Mouse (Mus musculus) embryo, embryonic 10.5 days (tissue): Measurements from ENCODE around the gene Foxk2.
"Not testable (repeated sequence)": the region's sequence is repeated elsewhere in the genome, so short reads cannot be mapped to it uniquely, and the experiment has no call there.

Source experiments
- DNase-seq: peaks from one replicate; pipeline ENCODE4 v3.0.0-alpha.2; 2015; ENCODE audit warnings: low spot score

The Foxk2 gene

DNA sequence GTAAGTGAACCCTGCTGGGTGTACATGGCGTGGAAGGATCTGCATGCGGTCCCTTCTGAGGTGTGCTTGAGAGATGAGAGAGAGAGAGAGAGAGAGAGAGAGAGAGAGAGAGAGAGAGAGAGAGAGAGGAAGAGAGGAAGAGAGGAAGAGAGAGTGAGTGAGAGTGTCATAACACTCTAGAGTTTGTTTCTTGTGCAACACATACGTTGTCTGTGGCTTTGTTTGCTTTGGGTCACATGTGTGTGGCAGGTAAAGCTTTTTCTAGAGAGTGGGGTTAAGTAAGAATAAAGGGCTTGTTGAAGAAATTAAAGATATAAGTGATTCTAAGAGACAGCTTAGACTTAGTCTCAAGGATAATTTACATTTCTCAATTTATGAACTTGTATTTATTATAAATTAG lies 18.2 kb downstream of the Foxk2 start:
- no peak for DNase-seq

DNA sequence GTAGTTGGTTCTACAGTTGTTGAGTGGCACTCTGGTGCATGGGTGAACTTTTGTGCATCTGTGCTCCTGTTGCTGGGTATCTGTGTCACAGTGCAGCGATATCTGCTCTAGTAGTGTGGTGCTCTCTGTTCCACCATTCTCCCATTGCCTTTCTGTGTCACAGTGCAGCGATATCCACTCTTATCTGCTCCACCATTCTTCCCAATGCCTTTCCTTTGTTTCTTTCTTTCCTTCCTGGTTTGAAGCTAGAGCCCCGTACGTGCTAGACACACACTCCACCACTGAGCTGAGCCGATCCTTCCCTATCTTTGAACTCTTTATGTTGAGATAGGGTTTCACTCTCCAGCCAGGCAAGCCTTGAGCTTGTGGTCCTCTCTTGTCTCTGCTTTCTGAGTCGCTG lies 23.1 kb downstream of the Foxk2 start:
- no peak for DNase-seq

DNA sequence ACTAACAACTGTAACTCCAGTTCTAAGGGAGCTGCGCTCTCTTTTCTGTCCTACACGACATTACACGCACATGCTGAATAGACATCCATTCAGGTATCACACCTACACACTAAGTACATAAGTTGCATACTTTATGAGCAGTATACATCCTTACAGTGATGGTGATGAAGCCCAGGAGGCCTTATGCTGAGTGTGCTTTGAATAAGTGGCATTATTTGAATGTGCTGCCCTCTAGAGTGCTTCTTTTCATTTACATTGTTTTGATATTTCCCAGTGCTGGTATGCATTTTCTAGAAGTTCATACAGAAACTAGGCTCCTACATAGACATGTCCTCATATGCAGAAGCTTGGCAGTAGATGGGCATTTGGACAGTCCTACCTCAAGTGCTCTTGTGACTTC lies 30.1 kb downstream of the Foxk2 start:
- no peak for DNase-seq

DNA sequence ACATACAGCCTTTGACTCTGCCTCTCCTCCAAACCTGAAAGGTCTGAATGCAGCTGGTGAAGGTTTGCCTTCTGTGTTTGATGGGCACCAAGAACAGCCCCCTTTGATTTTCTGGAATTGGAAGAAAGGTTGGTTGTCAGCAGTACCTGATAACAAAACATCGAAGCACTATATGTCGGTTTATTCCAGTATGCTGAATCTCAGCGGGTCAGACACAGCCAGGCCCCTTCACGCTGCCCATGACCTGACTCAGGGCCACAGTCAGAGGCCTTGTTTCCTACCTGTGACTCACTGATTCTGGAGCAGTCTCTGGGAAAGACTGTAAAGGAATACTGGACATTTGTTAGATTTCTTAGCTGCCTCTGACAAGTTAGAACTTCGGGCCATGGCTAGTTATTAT lies 35.0 kb downstream of the Foxk2 start:
- no peak for DNase-seq

DNA sequence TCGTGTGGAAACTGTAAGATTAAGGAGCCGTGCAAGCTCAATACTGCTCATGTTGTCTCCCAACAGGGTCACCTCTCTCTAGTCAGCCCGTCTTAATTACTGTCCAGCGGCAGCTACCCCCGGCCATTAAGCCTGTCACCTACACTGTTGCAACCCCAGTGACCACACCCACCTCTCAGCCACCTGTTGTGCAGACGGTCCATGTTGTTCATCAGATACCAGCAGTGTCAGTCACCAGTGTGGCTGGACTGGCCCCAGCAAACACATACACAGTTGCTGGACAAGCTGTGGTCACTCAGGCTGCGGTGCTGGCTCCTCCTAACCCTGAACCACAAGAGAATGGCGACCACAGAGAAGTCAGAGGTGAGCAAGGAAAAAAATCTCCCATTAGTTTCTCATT lies 38.7 kb downstream of the Foxk2 start:
- no peak for DNase-seq

DNA sequence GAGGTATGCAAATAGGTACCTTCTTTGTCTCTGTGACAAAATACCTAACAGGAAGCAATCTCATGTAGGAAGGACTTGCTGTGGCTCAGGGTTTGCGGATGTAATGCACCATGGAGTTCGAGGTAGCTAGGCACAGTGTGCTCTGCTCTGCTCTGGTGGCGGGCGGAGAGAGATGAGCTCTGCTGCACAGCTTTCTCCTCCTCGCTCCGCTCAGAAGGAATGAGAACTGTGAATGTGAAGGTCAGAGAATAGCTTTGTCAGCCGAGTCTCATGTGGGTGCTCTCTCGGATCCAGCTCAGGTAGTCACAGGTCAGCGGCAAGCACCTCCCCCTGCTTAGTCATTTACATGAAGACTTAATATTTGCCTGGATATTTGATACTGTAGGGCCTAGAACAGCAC lies 40.5 kb downstream of the Foxk2 start:
- DNase-seq: no peak

DNA sequence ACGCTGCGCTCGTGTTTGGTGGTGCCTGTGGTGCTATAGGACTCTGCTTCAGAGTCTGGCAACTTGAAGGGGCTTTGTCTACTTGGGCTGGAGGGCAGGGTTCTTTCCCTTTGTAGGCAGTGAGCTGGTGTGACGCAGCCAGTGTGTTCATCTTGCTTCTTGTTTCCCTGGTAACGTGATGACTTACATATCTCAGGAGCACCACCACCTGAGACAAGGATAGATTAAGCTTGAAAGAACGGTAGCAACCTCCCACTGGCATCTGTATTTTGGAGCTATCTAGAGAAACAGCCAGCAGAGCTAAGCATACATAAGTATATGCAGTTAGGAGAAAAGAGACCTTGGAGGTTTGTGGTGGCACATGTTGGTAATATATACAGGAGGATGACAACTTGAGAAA lies 45.6 kb downstream of the Foxk2 start:
- no peak for DNase-seq

DNA sequence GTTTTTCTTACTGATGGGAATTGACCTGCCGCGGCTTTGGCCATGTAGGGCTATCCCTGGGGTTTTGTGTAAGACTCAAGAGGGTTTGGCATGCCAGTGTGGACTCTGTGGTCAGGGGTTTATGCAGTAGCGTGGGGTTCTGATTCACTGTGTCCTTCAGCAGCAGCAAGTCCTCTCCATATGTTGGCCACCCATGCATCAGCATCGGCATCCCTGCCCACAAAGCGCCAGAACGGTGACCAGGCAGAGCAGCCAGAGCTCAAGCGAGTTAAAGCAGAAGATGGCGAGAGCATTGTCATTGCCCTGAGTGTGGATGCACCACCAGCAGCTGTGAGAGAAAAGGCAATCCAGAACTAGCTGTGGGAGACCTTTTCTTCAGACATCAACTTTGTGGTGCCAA lies 46.8 kb downstream of the Foxk2 start:
- DNase-seq: no peak

DNA sequence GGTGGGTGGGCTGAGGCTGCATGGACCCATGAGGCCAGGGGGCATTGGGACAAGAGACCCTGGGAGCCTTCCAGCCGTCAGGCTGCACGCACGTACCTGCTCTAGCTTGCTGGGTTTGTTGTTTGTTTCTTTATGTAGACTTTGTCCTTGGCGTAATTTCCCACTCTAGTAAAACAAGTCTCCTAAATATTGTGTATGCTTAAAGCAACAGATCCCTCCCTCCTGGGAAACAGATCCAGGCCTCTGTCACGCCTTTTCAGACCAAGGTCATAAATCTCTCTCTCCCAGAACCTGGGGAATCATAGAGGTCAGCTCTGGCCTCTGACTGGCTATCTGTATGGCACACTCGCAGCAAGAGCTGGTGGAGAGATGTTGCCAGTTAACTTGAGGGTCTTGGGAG lies 47.9 kb downstream of the Foxk2 start:
- DNase-seq: not testable (repeated sequence)

DNA sequence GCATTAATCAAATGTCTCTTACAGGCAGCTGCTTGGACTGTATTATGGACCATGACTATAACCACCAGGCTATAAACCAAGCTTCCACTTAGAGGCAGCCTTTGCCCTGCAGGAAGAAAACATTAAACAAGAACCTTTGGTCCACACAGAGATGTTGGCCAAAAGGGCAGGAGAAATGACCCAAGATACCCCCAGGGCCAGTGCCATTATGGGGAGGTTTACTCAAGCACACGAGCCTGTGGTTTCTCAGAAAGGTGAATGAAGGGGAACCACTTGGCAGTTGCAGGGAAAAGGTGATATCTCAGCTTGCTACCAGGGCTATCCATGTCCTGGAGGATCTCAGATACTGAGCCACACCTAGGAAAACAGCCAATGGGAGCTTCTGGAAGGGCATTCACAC lies 66.2 kb downstream of the Foxk2 start:
- no peak for DNase-seq

DNA sequence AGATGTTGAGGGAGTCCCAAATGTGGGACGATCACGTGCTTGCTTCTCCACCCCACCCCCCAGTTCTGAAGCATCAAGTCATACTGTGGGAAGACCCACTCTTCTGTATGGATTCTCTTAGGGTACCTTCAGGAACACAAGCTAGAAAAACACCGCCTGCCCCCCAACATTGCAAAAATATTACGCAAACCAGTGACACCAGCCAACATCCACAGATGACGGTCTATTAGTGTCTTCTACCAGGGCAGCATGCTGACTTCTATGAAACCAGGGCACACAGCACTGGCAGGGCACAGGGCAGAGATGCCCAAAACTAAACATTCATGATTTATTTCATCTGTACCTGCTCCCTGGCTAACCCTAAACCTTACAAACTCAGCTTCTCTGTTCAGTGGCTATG lies 66.9 kb downstream of the Foxk2 start:
- no peak for DNase-seq

DNA sequence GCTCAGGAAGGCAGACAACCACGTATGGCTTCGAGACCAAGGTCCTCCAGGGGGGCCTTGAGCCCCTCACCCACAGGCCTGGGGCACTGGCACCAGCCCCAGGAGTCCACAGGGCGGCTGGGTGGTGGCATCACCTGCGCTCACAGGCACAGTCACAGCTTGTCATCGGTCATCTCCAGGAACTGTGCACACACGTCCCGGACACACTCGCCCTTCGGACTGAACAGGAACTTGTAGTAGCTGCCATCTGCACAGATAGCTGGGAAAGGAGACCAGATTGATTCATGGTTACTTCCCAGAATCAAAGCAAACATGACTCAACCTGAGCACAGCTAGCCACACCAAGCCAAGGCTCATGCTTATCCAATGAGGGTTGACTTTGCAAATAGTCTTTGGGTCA lies 68.4 kb downstream of the Foxk2 start:
- no peak for DNase-seq

DNA sequence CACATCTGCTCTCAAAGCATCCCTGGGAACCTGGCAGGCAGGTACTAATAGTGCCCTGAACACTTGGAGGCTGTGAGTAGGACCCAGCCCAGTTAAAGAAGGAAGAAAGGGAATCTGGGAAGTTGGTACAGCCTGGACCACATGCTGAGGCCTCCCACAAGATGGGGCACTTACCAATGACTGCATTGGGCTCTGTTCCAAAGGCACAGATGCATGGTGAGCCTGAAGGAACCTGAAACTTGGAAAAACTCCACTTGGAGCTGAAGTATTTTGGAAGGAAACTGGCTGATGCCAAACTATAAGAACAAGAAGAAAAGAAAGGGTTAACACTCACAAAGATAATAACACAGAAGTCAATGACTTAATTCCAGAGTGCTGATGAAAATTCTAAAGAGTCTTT lies 68.8 kb downstream of the Foxk2 start:
- no peak for DNase-seq

DNA sequence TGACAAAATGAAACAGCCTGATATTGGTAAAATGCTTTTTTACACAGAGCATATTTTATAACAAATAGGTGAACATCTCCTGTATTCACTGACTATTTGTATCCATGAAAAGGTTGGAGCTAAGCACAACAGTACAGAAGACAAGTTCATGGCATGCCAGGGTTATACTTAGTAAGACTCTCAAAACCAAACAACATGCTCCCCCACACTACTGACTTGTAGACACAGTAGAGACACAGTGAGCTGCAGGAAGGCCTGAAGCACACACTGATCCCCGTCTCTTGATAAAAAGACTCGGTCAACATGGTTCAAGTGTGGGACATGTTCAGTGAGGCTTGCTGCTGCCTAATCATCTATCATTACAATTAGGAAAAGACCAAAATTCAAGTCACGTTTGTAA lies 71.9 kb downstream of the Foxk2 start:
- no peak for DNase-seq

DNA sequence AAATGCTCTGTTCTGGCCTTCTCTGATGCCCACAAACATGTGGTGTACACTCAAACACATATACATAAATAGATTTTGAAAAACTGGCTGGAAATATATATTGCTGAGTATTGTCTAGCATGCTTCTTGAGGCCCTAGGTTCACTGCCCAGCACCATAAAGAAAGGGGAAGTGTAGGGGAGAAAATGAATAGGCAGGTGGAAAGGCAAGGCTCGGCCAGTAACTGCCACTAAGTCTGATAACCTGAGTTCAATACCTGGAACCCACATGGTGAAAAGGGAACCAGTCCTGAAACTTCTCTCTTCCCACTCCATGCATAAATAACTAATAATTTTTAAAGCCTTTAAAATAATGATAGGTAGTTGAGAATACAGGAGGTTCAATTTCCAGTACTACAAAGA lies 79.9 kb downstream of the Foxk2 start:
- DNase-seq: no peak

DNA sequence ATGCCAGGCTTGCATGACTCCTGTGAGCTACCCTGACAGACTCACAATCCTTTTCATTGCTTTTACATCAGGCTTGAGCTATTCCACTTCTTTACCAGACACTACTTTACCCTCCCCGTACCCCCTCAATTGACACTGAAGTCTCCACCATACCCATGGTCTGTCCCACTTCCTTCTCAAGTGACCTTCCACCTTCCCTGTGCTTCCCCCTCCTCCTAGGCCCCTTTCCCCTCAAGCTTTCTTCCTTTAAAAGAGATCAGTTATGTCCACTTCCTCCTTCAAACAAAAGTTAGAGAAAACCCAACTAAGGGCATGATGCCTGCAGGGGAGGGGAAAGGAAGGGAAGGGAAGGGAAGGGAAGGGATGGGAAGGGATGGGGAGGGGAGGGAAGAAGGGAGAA lies 80.5 kb downstream of the Foxk2 start:
- DNase-seq: no peak

DNA sequence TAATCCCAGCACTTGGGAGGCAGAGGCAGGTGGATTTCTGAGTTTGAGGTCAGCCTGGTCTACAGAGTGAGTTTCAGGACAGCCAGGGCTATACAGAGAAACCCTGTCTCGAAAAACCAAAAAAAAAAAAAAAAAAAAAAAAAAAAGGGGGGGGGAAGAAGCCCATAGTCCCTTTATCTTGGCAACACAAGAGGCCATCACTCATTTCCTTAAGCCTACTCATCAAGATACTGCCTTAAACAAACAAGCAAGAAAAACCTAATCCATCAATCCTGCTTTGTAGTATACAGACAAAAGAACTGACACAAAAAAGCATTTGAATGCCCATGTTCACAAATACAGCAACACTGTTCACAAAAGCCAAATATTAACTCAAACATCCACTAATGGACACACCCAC lies 82.6 kb downstream of the Foxk2 start:
- DNase-seq: not testable (repeated sequence)

DNA sequence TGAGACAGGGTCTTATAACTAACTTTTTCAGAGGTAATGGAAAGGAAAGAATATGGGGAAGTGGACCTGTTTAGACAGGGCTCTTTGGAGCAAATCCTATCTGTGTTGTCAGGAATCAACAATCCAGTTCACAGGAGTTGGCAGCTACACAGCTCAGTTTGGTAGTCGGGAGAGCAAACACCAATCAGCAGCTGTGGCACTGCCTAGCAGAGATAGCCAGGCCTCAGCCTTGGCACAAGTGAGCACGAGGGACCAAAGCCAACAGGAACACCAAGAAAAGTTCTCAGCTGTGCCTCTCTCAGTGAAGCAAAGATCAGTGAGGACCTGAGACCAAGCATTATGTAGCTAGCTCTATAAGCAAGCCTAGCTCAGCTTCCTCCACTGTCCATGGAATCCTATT lies 87.2 kb downstream of the Foxk2 start:
- no peak for DNase-seq

DNA sequence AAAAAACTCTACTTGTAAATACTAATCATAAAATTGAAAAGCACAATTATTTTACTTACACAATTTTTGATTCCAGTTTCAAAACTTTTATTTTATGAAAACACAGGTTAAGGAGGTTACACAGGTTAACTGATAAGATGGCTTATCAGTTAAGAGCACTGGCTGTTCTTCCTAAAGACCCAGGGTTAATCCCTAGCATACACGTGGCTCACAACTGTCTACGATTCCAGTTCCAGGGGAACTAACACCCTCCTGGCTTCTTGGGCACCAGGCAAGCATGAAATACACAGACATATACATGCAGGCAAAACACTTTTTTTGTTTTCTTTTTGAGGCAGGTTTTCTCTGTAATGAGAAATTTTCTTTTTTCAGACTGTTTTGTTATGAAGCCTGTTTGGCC lies 88.4 kb downstream of the Foxk2 start:
- no peak for DNase-seq

DNA sequence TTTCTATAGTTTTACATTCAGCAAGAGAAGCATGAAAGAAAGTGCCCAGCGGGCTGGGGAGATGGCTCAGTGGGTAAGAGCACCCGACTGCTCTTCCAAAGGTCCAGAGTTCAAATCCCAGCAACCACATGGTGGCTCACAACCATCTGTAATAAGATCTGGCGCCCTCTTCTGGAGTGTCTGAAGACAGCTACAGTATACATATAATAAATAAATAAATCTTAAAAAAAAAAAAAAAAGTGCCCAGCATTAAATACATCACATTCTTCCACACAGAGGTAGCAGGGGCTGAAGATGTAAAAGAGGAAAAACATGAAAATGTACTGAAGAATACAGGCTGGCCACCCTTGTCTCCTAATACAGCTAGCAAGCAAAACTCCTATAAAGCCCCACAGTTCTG lies 88.9 kb downstream of the Foxk2 start:
- not testable (repeated sequence) for DNase-seq

DNA sequence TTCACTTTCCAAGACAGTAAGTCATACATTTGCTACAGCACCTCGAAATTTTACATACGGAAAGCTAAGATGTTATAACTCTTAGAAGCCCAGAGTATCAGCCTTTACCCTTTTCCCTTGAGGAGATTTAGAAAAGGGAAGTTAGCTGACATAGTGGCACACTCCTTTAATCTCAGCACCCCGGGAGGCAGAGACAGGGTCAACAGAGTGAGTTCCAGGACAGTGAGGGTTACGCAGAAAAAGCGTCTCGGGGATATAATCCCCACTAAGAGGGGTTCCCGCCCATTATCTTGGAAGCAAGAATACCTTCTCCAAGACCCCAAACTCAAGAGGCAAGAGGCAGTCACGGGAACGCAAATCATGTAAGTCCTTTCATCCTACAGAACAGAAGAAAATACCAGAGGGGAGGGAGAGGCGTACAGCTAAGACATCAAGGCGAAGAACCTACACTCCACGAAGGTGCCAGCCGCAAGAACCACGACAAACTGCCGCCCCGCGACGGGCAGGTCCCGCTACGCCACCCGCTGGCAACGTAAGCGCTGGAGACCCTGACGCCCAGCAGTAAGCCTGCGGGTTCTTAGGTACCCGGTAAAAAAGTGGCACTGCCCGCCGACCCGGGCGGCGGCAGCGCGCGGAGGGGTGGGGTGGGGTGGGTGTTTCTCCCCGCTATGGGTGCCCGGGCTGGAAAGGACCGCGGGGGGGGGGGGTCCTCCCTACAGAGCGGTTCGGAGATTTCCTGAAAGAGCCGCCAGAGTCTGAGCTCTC lies 93.7 kb downstream of the Foxk2 start:
- DNase-seq: peak; percentile 18

DNA sequence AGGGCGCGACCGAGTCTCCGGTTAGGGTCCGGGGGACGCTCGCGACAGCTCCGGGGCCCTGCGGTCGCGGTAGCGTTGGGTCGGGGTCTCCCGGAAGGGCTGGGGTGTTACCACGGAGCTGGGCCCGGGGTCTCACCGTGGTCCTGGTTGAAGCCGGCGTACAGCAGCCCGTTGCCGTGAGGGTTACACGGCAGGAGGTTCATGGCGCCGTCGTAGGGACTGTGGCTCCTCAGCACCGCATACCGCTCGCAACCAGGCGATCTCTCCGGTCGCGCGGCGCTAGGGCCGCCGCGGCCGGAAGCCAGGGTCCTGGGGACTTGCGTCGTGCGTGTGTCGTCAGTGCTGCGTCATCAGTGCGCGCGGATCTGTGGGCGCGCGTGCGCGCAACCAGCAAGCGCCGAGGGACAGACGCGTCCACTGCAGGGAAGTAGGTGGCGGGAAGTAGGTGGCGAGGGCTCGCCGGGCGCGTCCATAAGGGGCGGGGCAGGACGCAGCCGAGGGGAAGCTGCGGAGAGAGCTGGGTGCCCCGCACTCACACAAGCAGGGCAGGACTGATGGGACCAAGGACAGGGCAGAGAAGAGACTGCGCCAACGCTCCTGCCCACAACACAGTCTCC lies 94.4 kb downstream of the Foxk2 start, which contains the start of gene Wdr45b:
TSS of gene Wdr45b (minus strand) at position 355 of the 617 bp plus-strand sequence.
- peak; percentile 96 for DNase-seq
